Mouse (Mus musculus) heart, adult 2 months (tissue): ENCODE measurements around the gene Avpr2.

ENCODE experiments used
- CTCF ChIP-seq: fragments of 200-600 bp; IDR thresholded peaks from 2 replicates; pipeline ENCODE4 v1.8.1; 2022; ENCODE audit warnings: antibody characterized with exemption, mild to moderate bottlenecking, moderate library complexity
- EP300 ChIP-seq: fragments of 200-500 bp; IDR thresholded peaks from 2 replicates; pipeline ENCODE4 v1.6.1; 2011; ENCODE audit warnings: low read depth, low read length, control low read depth; ENCODE audit not compliant: insufficient read depth
- POLR2A ChIP-seq: fragments of 200-500 bp; IDR thresholded peaks from 2 replicates; pipeline ENCODE4 v1.6.1; 2011; ENCODE audit warnings: mild to moderate bottlenecking, low read depth, low read length, control low read depth; ENCODE audit not compliant: insufficient read depth

GRCm38 (mm10) chrX:73916945-73917344 lies 25.0 kb downstream of the Avpr2 start:
- TF ChIP-seq POLR2A (no peak), CTCF (no peak), EP300 (no peak)
